Mouse (Mus musculus): ENCODE results near the gene Adgrg3. TPM values are rescaled to one million over a fixed set of nuclear protein-coding genes. Genes with fewer than 3 reads are reported as not detected.

The Adgrg3 gene
- under 1 TPM; 0.20 to 0.52 TPM for total RNA-seq (2021)
- long read RNA-seq, experiment 1, result 0 reads
- long read RNA-seq, experiment 2, result 0 reads

- DNase-seq, result no peak
- intact Hi-C loops (cut with DNase I), result no loop called here
These were observed at the start of gene Adgrg3 for GRCm38 (mm10) chr8:95017451-95017850. Gene Adgrg3, plus strand, starts transcription at chr8:95017692.

- no peak for DNase-seq
- intact Hi-C loops (cut with DNase I), result no loop called here
These were observed 44.2 kb upstream of the Adgrg3 start for GRCm38 (mm10) chr8:94973270-94973669.

DNA sequence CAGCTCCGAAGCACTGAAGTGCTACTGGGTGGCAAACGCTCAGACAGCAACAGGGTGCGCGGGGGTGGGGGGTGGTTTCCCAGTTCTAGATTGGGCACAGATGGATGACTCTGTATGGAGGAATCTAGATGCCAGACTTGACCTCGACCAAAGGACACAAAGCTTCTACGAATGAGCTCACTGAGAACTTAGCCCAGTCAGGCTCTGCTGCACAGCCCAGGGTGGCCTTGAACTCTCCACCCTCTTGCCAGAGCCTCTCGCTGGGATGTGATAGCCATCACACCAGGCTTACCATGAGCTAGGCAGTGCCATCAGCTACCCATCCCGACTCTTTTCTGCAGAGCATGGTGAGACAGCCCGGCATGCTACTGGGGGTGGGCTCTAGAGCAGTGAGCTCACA, 43.7 kb upstream of the Adgrg3 start:
- DNase-seq, result no peak
- intact Hi-C loops (cut with DNase I), result no loop called here

DNA sequence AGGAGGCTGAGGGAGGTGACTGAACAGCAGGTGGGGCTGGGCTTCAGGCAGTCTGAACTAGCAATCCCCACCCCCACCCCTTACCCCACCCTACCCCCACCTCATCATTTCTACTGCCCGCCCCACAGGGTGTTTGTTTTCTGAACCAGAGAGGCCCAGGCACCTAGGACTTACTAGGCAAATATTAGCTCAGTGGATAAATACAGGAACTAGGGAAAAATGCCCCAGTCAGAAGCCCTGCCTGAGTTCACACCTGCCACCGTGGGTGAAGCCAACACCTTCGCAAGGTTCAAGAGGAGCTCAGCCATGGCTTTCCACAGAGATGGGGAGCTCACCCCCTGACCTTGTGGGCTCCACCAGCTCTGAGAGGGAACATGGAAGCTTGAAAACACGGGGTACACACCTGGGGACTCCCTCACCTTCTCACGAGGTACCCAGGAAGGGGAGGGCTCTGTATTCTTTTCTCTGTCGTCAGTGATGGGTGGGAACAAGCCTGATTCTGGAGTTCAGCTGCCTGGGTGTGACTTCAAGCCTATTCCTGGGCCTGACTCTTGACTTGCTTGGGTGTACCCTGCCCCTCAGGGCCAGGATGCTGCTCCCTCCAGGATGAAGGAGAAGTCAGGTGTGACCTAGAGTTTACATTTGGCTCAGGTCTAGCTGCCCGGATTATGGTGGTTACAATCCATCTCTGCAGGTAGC, 42.9 kb upstream of the Adgrg3 start, which contains the start of gene Adgrg1:
Gene Adgrg1 (plus strand): TSS at position 285 of the 699 bp plus-strand sequence.
- intact Hi-C loops (cut with DNase I), result no loop called here
- no peak for DNase-seq

- intact Hi-C loops (cut with DNase I), result no loop called here
- no peak for DNase-seq
These were observed 40.7 kb upstream of the Adgrg3 start for GRCm38 (mm10) chr8:94976651-94977417.

DNA sequence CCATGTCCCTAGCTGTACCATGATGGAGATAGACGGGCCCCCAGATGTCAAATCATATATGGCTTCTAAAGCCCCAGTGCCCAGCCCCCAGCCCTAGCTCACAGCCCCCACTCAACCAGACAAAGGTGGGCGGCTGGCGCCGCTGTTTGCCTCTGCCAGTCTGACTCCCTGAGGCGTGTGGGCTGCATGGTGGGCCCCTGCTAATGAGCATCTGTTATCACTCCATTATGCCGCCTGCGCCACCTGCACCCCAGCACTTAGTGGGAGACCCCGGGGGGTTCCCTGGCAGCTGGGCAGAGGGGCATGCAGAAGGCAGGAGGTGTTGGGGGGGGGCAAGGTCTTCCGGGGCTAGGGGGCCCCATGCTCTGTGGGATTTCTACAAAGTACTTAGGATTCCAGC, 39.4 kb upstream of the Adgrg3 start:
- DNase-seq, result no peak
- intact Hi-C loops (cut with DNase I), result no loop called here

DNA sequence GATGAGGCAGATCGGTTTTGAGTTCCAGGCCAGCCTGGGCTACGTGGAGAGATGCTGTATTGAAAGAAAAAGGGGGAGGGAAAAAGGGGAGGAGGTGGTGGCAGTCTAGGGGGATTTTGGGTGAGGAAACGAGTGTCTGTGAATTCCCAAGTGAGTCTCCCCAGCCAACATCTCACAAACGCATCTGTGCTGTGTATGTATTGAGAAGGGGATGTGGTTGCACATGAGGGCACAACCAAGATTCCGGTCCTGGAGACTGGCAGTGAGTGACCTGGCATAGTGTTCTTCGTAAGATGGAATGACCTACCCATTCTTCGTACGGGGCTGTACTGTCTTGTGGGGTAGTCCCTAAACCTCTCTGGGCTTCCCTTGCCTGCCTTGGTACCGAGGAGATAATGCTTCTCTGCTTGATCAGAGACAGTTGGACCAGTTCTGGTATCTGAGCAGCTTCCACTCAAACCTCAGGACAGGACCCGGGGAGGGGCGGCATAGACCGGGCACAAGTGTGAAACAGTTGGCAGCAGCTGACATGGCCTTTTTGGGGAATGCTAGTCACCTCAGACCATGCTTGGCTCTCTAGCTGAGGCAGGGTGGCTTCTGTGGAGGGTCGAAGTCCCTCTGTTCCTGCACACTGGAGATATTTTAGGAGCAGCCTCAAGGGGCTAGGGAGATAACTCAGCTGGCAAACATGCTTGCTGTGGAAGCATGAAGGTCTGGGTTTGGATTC, 38.7 kb upstream of the Adgrg3 start:
- intact Hi-C loops (cut with DNase I), result no loop called here
- DNase-seq, result no peak

DNA sequence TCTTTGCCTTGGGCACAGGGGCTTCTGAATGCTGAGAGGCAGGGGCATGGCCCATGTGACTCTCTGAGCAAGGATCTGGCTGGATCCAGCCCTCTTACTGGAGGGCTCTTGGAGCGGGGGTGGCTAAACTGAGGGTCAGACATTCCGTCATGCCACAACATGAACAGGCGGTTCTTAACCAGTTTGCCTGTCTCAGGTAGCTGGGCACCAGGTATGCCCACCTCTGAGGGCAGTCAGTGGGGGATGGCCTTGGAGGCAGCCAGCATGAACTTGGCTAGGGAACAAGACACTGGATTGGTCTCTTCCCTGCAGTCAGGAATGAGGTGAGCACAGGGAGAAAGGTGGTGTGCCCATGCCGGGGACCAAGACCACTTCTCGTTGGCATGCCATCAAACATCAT, 37.3 kb upstream of the Adgrg3 start:
- no peak for DNase-seq
- intact Hi-C loops (cut with DNase I), result no loop called here

DNA sequence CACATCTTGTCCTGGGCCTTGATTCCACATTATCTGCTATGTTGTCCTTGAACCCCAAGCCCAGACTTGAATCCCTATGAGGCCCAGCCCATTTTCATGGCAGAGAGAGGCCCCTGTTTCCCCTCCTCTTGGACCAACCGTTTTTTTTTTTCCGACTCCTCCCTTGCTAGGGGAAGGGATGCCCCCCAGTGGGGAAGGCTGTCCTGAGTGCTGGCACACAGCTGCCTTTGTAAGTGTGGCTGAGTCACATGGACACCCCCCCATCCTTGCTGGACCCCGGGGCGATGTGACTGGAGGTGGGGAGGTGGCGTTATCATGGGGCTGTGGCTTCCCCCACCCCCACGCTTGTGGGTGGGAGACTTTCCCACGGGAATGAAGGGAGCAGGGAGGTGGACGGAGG, 36.5 kb upstream of the Adgrg3 start:
- no peak for DNase-seq
- intact Hi-C loops (cut with DNase I), result no loop called here

- intact Hi-C loops (cut with DNase I), result no loop called here
- DNase-seq, result no peak
These were observed 35.6 kb upstream of the Adgrg3 start for GRCm38 (mm10) chr8:94981848-94982247.

GRCm38 (mm10) chr8:94983146-94983545, 34.3 kb upstream of the Adgrg3 start:
- intact Hi-C loops (cut with DNase I), result no loop called here

DNA sequence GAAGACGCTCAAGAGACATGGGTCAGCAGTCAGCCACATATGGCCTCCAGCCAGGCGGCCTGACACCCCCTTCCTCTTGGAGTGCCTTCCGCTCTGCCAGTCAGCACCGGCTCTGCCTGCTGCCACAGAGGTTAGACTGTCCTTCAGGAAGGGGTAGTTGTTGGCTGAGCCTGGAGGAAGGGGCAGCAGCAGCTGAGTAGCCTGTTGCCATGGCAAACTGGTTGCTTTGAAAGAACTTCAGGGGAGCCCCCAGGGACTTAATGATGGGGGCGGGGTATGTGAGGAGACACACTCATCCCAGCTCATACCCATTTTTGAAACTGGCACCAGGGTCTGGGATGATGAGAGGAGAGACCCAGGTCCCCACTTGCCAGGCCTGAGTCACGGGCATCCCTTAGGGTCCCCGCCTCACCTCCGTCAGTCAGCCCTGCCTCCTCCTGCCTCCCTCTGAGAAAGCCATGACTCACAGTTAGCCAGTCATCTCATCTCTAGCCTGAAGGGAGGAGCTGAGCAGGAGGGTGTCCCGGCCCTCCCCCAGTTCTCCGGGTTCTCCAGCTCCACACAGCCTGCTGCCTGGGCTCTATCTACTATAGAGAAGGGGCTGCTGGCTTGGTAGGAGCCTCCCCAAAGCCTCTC, 33.5 kb upstream of the Adgrg3 start:
- intact Hi-C loops (cut with DNase I), result no loop called here
- peak in 1 of 2 experiments; percentile 38 for DNase-seq

More at GRCm38 (mm10) chr8:94983146-94983545, 34.3 kb upstream of the Adgrg3 start:
- DNase-seq, result no peak

GRCm38 (mm10) chr8:94985023-94985422, 32.5 kb upstream of the Adgrg3 start:
- no peak for DNase-seq
- intact Hi-C loops (cut with DNase I), result no loop called here

- intact Hi-C loops (cut with DNase I), result no loop called here
- no peak for DNase-seq
These were observed 30.8 kb upstream of the Adgrg3 start for GRCm38 (mm10) chr8:94986676-94987075.

- intact Hi-C loops (cut with DNase I), result no loop called here
These were observed 29.9 kb upstream of the Adgrg3 start for GRCm38 (mm10) chr8:94987553-94987952.

GRCm38 (mm10) chr8:94988619-94989018, 28.9 kb upstream of the Adgrg3 start:
- DNase-seq, result no peak
- intact Hi-C loops (cut with DNase I), result no loop called here

More at GRCm38 (mm10) chr8:94987553-94987952, 29.9 kb upstream of the Adgrg3 start:
- no peak for DNase-seq

GRCm38 (mm10) chr8:94989711-94990110, 27.8 kb upstream of the Adgrg3 start:
- intact Hi-C loops (cut with DNase I), result no loop called here

GRCm38 (mm10) chr8:94990598-94991453, 26.7 kb upstream of the Adgrg3 start:
- intact Hi-C loops (cut with DNase I), result no loop called here
- DNase-seq, result no peak

More at GRCm38 (mm10) chr8:94989711-94990110, 27.8 kb upstream of the Adgrg3 start:
- DNase-seq, result no peak

DNA sequence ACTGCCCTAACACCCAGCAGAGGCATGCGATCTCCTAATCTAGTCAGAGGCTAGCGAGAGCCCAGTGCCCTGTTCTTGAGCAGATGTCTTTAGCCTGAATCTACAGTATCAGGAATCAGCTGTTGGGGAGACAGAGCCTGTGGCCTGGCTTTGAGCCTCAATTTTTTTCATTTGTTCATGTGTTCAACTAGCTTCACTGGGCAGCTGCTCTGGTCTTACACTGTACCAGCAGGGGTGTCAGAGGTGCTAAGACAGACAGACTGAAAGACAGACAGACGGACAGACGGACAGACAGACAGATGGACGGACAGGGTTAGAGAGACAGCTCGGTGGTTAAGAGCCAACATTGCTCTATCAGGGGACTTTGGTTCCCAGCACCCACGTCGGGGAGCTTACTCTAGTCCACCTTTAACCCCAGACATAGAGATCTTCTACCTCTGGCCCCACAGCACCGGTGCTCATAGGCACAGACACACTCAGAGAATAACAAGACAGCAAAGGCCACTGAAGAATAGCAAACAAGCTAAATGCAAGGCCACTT, 26.0 kb upstream of the Adgrg3 start:
- intact Hi-C loops (cut with DNase I), result no loop called here
- DNase-seq, result no peak

All from gastrocnemius, postnatal 36 days (tissue).